Mouse (Mus musculus) A20 (cell line): ENCODE measurements around the gene Pif1.
A peak's percentile ranks its signal among the peaks of the same experiment; 100 is the strongest.

Experiments
- DNase-seq: peaks from one replicate; pipeline ENCODE4 v3.0.0-alpha.2; 2011; ENCODE audit warnings: low read depth, low spot score

Pif1 gene

DNA sequence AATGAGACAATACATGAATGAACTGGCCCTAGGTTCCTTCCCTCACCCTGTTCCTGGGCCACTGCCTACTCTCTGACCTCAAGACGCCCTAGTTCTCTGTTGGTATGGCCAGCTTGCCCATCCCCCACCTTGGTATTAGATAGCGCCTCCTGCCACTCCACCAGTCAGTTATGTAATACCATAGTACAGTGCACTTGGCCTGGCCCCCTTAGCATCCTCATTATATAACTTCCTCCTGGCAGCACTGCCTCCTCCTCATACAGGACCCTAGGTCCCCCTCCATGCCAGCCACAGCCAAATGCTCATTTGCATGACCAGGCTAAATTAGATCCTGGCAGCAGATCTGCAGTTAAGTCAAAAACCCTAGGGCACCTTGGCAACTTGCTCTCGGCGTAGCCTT lies 25.9 kb upstream of the Pif1 start:
- DNase-seq = peak; percentile 63

GRCm38 (mm10) chr9:65562081-65562506 lies 24.9 kb upstream of the Pif1 start:
- DNase-seq = no peak

- no peak for DNase-seq
Measured at GRCm38 (mm10) chr9:65563073-65563472, 23.9 kb upstream of the Pif1 start.

DNA sequence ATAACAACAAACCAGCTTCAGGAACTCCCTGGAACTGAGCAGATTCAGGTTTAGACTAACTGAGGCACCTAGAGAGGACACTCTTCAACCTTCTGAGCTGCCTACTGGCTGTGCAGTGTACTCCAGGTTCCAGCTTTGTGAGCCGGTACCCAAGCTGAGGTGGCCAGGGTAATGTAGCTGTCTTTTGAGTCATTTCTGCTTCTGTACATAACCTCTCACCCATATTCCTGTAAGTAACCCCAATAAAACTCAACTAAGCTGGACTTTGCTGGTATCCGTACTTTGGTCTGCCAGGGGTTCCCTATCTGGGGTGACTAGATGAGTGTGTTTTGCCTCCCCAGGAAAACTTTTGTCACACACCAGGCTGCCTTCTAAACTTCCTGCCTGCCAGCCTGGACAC lies 22.3 kb upstream of the Pif1 start:
- no peak for DNase-seq

GRCm38 (mm10) chr9:65568787-65569186 lies 18.2 kb upstream of the Pif1 start:
- DNase-seq = no peak

- DNase-seq = no peak
Measured at GRCm38 (mm10) chr9:65569491-65569971, 17.4 kb upstream of the Pif1 start.

GRCm38 (mm10) chr9:65572837-65573236 lies 14.1 kb upstream of the Pif1 start:
- no peak for DNase-seq

GRCm38 (mm10) chr9:65574513-65575392 lies 12.2 kb upstream of the Pif1 start:
- peak; percentile 40 for DNase-seq

DNA sequence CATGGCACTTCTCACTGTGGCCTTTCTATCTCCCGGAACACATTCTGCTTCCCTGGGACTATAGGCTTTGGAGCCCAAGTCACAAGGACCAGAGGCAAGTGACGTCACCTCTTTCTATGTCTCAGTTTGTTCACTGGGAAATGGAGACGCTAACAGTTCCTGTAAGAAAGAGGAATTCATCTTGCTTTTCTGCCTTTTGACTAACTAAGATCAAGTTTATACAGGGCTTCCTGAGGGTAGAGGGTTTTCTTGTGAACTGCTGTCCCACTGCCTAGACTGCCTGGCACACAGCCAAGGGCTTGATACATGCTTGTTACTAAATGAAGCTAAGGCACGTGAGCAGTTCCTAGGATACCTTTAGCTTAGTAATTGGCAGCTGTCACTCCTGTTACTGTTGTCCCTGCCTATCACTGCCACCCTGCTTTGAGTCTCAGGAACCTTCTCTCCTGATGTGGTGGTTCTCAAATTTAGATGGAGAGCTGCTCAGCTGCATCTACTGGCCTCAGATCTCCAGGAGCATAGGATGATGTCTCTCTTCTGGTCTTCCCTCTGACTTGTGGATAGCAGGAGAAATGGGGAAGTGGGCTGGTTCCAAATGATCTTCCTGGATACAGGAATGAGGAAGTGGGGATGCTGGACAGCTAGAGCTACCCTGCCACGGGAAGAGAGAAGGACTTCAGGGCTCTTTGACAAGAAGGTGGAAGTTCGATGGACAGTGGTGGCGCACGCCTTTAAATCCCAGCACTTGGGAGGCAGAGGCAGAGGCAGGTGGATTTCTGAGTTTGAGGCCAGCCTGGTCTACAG lies 11.4 kb upstream of the Pif1 start:
- DNase-seq = no peak

DNA sequence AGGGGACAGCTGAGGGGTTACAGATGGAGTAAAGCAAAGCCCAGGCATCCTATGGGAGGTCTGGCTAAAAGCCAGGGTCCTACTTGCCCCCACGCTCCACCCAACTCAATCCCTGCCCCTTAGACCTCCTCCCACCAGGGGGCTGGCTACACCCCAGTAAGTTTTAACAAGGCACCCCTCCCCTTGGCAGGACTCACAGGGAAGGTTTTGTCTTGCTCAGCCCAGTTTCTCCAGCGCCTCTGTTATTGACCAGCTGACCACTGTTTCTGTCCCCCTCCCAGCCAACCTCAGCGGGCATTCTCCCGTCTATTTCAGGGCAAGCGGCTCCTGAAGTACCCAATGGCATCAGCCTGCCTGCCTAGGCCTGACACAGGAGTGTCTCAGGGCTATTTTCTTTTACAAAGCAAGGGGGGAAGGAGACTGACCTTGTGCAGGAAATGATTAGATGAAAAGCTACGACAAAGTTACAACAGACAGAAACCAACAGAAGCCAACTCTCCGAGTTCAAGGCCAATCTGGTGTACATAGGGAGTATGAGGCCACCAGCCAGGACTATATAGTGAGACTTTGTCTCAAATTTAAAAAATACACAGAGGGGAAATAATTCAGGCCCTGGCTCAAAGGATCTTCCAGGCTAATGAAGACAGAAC lies 10.0 kb upstream of the Pif1 start:
- no peak for DNase-seq

DNA sequence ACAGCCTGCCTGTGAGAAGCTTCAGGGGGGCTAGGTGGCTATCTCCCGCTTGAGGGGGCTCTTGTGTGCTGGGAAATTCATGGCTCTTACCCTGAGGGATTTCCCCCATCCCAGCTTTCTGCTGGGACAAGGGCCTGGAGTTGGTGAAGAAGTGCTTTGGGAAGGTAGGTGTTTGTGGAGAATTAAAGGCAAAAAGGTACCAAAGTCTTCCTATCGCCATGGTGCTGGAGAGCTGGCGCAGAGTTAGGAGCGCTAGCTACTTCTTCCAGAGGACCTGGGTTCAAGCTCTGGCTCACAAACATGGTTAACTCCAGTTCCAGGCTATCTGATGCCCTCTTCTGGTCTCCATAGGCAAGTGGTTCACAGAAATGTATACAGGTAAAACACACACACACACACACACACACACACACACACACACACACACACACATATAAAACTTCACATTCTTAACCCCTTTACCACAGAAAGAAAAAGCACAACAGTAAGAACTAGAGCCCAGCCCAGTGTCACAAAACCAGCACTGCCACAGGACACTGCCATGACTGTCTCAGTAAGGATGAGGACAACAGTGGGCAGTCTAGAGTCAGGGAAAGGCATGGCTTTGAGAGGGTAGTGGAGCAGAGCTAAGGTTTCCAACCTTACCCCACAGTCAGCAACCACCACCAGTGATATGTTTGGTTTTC lies 9.3 kb upstream of the Pif1 start:
- no peak for DNase-seq

DNA sequence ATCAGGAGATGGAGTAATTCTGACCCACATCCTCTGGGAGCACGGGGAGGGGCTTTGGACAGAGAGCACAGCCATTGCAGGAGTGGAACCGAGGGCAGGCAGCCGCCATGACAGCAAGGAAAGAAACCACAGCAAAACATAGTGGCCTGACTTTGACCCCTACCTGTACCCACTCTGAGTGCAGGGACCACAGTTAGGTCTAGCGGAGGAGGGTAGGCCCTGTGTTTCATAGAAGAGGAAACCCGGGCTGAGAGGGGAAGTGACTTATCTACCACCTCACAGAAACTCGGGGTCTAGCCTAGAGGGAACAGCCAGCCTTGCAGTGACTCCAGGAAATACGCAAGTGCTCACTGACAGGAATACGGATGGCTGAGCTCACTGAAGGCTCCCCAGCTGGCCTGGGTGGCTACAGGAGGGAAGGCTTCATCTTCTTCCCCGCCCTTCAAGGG lies 8.1 kb upstream of the Pif1 start:
- peak; percentile 73 for DNase-seq

DNA sequence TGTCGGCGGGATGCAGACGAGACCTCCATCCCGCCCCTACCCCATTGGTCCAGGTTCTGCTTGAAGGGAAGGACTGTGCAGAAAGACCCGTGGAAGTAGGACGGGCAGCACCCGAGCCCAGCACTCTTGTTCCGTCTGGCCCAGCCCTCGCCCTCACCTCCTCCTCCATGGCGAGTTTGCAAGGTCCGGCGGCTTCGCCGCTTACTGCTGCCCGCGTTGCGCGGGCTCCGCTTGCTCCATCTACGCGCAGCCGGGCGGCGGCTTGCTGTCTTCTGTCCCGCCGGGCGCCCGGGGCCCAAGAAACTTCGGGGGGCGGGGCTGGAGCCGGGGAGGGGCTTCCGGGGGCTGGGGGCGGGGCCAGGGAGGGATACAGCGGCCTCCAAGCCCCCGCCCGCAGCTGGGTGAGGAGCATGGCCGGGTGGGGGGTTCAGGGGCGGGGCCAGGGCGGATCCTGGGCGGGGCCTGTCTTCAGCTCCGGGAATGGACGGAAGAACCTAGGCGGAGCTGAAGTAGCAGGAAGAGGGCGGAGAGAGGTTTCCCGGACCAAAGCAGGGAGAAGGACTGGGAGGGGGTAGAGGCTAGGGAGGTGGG lies 7.1 kb upstream of the Pif1 start, which contains the start of gene Plekho2:
Plekho2 (minus strand) TSS at position 260 of the 591 bp plus-strand sequence.
- peak; percentile 96 for DNase-seq

DNA sequence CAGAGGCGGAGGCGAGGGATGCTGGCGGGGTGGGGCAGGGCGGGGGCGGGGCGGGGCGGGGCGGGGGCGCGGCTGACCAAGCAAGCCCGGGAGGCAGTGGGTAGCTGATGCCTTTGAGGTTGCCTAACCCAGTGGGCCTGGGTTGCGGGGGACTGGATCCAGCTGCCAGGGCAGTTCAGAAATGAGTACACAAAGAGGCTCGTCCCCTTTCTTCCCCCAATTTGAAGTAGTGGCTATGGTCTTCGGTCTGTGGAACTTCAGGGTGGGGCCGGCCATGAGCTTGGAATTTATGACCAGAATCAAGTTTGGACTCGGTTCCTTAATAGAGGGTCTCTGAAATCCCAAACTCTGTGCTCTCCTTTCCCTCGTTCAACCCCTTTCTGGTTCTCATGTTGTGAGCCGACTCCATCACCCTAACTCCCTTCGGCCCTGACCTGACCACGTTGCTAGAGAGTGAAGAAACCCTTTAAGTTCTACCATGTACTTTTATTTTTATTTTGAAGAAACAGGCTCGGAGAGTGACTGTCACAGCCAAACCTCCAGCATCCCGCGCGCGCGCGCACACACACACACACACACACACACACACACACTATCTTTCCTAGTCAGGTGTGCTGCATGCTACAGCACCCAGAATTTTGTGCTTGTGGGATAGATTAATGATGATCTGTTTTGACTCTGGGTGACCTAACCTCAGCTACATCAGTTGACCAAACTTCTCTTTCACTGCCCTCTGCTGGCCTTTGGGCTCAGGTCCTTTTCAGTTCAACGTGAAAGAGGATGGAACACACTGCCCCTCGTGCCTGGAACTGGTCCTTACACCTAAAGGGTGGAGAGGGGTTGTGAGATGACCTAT lies 6.3 kb upstream of the Pif1 start:
- peak; percentile 96 for DNase-seq

- DNase-seq = peak; percentile 92
Measured at GRCm38 (mm10) chr9:65583045-65583444, 3.9 kb upstream of the Pif1 start.

DNA sequence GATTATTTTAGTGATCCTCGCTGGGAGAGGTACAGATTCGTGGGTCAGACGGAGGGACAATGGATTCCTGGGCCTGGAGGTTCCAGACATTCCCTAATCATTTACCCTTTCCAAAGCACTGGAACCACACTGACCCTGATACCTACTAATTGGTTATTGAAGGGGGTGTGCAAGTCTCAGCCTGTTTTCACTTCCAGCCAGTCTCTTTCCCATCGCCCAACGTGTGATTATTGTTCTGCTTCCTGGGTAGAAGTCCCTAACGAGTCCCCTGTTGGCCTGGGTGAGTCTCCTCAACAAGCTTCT lies 261 bp downstream of the Pif1 start:
- DNase-seq = no peak

DNA sequence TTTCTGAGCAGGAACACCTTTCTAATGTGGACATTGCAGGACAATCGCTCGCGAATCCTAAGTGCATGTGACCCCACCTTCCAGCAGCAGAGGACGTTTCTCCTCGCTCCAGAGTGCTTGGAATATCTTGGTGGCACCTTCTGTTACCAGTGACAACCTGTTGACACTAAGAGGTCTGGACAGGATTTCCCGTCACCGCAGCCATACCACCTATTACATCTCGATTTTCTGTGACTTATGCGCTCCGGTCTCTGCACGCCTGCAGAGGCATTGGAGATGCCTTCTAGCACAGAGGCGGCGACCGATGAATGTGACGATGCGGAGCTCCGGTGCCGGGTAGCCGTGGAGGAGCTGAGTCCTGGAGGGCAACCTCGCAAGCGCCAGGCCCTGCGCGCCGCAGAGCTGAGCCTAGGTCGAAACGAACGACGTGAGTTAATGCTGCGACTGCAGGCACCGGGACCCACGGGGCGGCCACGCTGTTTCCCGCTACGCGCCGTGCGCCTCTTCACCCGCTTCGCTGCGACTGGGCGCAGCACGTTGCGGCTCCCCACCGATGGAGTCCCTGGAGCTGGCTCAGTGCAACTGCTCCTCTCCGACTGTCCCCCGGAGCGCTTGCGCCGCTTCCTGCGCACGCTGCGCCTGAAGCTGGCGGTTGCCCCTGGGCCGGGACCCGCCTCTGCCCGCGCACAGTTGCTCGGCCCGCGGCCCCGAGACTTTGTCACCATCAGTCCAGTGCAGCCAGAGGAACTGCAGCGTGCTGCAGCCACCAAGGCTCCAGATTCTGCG lies 806 bp downstream of the Pif1 start:
- DNase-seq = peak; percentile 78

- DNase-seq = no peak
Measured at GRCm38 (mm10) chr9:65589091-65589490, 2.1 kb downstream of the Pif1 start.

- DNase-seq = no peak
Measured at GRCm38 (mm10) chr9:65592721-65593120, 5.8 kb downstream of the Pif1 start.
